Mouse (Mus musculus) adrenal gland, postnatal 10 days (tissue): Measurements from ENCODE around the gene Coro1b. TPM values are rescaled to one million over a fixed set of nuclear protein-coding genes. Genes with fewer than 3 reads are reported as not detected.

ENCODE experiments used
- DNase-seq: peaks from one replicate; pipeline ENCODE4 v3.0.0; 2021; ENCODE audit warnings: mixed read lengths
- total RNA-seq, 2 experiments: library from RNA; stranded (reverse); gene quantifications; 2 replicates each; pipeline ENCODE4 v1.2.3; 2021

Gene Coro1b
- total RNA-seq, 2 experiments from 2014 or later = 185 to 193 TPM

- DNase-seq = peak; percentile 59
Measured at GRCm38 (mm10) chr19:4142416-4143173, 5.8 kb upstream of the Coro1b start.

- DNase-seq = no peak
Measured at GRCm38 (mm10) chr19:4143759-4144268, 4.6 kb upstream of the Coro1b start, which contains the start of gene Cabp4. Cabp4 (minus strand) TSS chr19:4144033.

GRCm38 (mm10) chr19:4144550-4145498 lies 3.6 kb upstream of the Coro1b start:
- peak; percentile 62 for DNase-seq

- DNase-seq = no peak
Measured at GRCm38 (mm10) chr19:4145936-4146335, 2.5 kb upstream of the Coro1b start.

GRCm38 (mm10) chr19:4146366-4147021 lies 1.9 kb upstream of the Coro1b start:
- DNase-seq = no peak

- DNase-seq = no peak
Measured at GRCm38 (mm10) chr19:4147022-4147405, 1.4 kb upstream of the Coro1b start.

GRCm38 (mm10) chr19:4147782-4148490 lies 483 bp upstream of the Coro1b start:
- DNase-seq = no peak

- no peak for DNase-seq
Measured at GRCm38 (mm10) chr19:4148819-4149218, 400 bp downstream of the Coro1b start.

- no peak for DNase-seq
Measured at GRCm38 (mm10) chr19:4149283-4149682, 864 bp downstream of the Coro1b start.

GRCm38 (mm10) chr19:4149764-4150461 lies 1.5 kb downstream of the Coro1b start:
- no peak for DNase-seq

GRCm38 (mm10) chr19:4150567-4151487 lies 2.4 kb downstream of the Coro1b start:
- DNase-seq = no peak

- DNase-seq = no peak
Measured at GRCm38 (mm10) chr19:4151488-4151860, 3.1 kb downstream of the Coro1b start.

- no peak for DNase-seq
Measured at GRCm38 (mm10) chr19:4151898-4152297, 3.5 kb downstream of the Coro1b start.

- DNase-seq = no peak
Measured at GRCm38 (mm10) chr19:4152445-4153231, 4.2 kb downstream of the Coro1b start.

GRCm38 (mm10) chr19:4153232-4153654 lies 4.8 kb downstream of the Coro1b start, which contains the start of gene Ptprcap:
Ptprcap (plus strand) TSS chr19:4153604.
- peak; percentile 56 for DNase-seq

- no peak for DNase-seq
Measured at GRCm38 (mm10) chr19:4154437-4155222, 6.2 kb downstream of the Coro1b start.

GRCm38 (mm10) chr19:4155223-4156072 lies 7.0 kb downstream of the Coro1b start:
- DNase-seq = no peak
